Mouse (Mus musculus) c-Kit-positive CD71-positive TER-119-positive erythroid progenitor cells, embryonic 14.5 days (primary cell): Measurements from ENCODE around the gene Cdh13.
A peak's percentile ranks its signal among the peaks of the same experiment; 100 is the strongest.

Experiments
- DNase-seq: peaks from one replicate; pipeline ENCODE4 v3.0.0-alpha.2; 2013; ENCODE audit warnings: low spot score

Gene Cdh13

GRCm38 (mm10) chr8:119258642-119259041 lies 975.1 kb downstream of the Cdh13 start:
- no peak for DNase-seq

- no peak for DNase-seq
Observed at GRCm38 (mm10) chr8:119263750-119264149, 980.2 kb downstream of the Cdh13 start.

GRCm38 (mm10) chr8:119266304-119266703 lies 982.8 kb downstream of the Cdh13 start:
- no peak for DNase-seq

GRCm38 (mm10) chr8:119269576-119269975 lies 986.0 kb downstream of the Cdh13 start:
- no peak for DNase-seq

- DNase-seq: no peak
Observed at GRCm38 (mm10) chr8:119270371-119270770, 986.8 kb downstream of the Cdh13 start.

GRCm38 (mm10) chr8:119272891-119273290 lies 989.4 kb downstream of the Cdh13 start:
- no peak for DNase-seq

GRCm38 (mm10) chr8:119275442-119275841 lies 991.9 kb downstream of the Cdh13 start:
- no peak for DNase-seq

GRCm38 (mm10) chr8:119277047-119277451 lies 993.5 kb downstream of the Cdh13 start:
- no peak for DNase-seq

- no peak for DNase-seq
Observed at GRCm38 (mm10) chr8:119281761-119282160, 998.2 kb downstream of the Cdh13 start.

GRCm38 (mm10) chr8:119284516-119284915 lies 1001.0 kb downstream of the Cdh13 start:
- no peak for DNase-seq

- no peak for DNase-seq
Observed at GRCm38 (mm10) chr8:119284920-119285319, 1001.4 kb downstream of the Cdh13 start.

GRCm38 (mm10) chr8:119295477-119295876 lies 1011.9 kb downstream of the Cdh13 start:
- no peak for DNase-seq

GRCm38 (mm10) chr8:119297752-119298151 lies 1014.2 kb downstream of the Cdh13 start:
- DNase-seq: peak; percentile 8

GRCm38 (mm10) chr8:119300335-119300734 lies 1016.8 kb downstream of the Cdh13 start:
- DNase-seq: no peak

- DNase-seq: no peak
Observed at GRCm38 (mm10) chr8:119304196-119304595, 1020.7 kb downstream of the Cdh13 start.

- peak; percentile 24 for DNase-seq
Observed at GRCm38 (mm10) chr8:119311412-119311811, 1027.9 kb downstream of the Cdh13 start.

GRCm38 (mm10) chr8:119323215-119323614 lies 1039.7 kb downstream of the Cdh13 start:
- DNase-seq: no peak

- no peak for DNase-seq
Observed at GRCm38 (mm10) chr8:119339546-119339945, 1056.0 kb downstream of the Cdh13 start.

- DNase-seq: no peak
Observed at GRCm38 (mm10) chr8:119343606-119344005, 1060.1 kb downstream of the Cdh13 start.

- DNase-seq: peak; percentile 91
Observed at GRCm38 (mm10) chr8:119344190-119344856, 1060.8 kb downstream of the Cdh13 start, which contains the start of gene Hsbp1. Gene Hsbp1, plus strand, starts transcription at chr8:119344488.

- peak; percentile 28 for DNase-seq
Observed at GRCm38 (mm10) chr8:119345029-119345682, 1061.6 kb downstream of the Cdh13 start.

- peak; percentile 33 for DNase-seq
Observed at GRCm38 (mm10) chr8:119345683-119346075, 1062.1 kb downstream of the Cdh13 start.

GRCm38 (mm10) chr8:119351647-119352046 lies 1068.1 kb downstream of the Cdh13 start:
- DNase-seq: no peak
